Mouse (Mus musculus) heart, adult 9 months (tissue): Measurements from ENCODE around the gene Cped1.

Source experiments
- DNase-seq, 2 experiments: peaks; one replicate each; pipeline ENCODE4 v3.0.0; 2022; ENCODE audit warnings: low spot score in 2 of 2

Cped1 gene

DNA sequence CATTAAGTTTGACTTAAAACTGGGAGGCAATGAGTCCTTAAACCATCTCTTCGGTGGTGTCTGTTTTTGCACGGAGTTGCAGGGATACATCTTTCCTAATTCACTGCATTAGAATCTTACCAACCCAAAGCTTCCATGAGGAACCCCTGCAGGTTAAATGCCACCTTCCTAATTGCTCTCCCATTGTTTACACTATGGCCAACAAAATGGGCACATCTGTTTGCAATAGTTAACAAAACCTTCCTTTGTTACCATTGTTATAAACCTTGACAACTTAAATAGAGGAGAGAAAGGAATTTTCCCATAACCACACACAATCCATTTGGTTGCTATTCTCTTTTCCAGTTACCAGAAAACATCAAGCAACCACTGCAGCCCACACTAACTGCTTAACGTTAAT is 308.2 kb downstream of the Cped1 start:
- no peak for DNase-seq

DNA sequence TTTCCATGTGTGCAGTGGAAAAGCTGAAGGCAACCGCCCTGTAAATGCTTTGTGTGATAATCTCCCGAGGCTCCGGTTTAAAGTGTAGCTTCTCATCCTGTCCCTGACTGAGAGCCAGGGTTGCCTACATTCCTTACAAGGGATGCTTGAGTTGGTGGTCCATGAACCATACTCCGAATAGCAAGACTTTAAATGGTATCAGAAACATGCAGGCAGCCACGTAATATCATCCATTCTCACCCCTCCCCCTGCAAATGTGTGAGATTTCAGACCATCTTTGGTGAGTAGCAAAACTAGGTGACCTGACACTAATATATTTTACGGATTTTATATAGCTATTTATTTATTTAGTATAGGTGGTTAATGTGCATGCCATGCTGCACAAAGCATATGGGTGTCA is 311.3 kb downstream of the Cped1 start:
- DNase-seq, result no peak

DNA sequence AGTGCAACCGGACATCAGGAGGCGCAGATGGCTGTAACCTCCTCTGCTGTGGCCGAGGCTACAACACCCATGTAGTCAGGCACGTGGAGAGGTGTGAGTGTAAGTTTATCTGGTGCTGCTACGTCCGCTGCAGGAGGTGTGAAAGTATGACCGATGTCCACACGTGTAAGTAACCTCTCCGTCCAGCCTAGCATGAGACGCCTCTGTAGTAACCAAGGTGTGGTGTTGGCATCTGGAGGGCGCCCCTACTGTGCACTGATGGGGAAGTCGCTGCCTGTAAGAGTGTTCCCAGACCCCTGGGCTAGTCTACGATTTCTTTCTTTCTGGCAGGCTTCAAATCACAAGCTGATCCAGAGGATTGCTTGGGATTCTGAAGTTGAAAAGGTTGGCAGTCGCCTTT is 312.3 kb downstream of the Cped1 start:
- DNase-seq, result no peak
